Mouse (Mus musculus): ENCODE results near the gene Spin1. TPM values are rescaled to one million over a fixed set of nuclear protein-coding genes. Genes with fewer than 3 reads are reported as not detected.

Gene Spin1
- total RNA-seq, 2 experiments from 2014 or later, result 14.6 to 19.2 TPM

GRCm38 (mm10) chr13:51193893-51194292 is 93.2 kb downstream of the Spin1 start:
- DNase-seq (ENCODE audit: low spot score), result no peak

- DNase-seq (ENCODE audit: low spot score), result peak; percentile 17
Measured at GRCm38 (mm10) chr13:51197699-51198098, 97.0 kb downstream of the Spin1 start.

- DNase-seq (ENCODE audit: low spot score), result peak; percentile 62
Measured at GRCm38 (mm10) chr13:51198186-51198585, 97.5 kb downstream of the Spin1 start.

Other genes with a start within 250 kb of the Spin1 start
- gene Nxnl2, start 70.1 kb downstream of the Spin1 start, total RNA-seq (2021), result not detected